Mouse (Mus musculus) yolk sac, embryonic 10.5 days (tissue): ENCODE data around the gene Rbm7.
"Not testable (repeated sequence)": the region's sequence is repeated elsewhere in the genome, so short reads cannot be mapped to it uniquely, and the experiment has no call there.

Experiments
- DNase-seq: peaks from one replicate; pipeline ENCODE4 v3.0.0-alpha.2; 2017; ENCODE audit warnings: low spot score

The Rbm7 gene

DNA sequence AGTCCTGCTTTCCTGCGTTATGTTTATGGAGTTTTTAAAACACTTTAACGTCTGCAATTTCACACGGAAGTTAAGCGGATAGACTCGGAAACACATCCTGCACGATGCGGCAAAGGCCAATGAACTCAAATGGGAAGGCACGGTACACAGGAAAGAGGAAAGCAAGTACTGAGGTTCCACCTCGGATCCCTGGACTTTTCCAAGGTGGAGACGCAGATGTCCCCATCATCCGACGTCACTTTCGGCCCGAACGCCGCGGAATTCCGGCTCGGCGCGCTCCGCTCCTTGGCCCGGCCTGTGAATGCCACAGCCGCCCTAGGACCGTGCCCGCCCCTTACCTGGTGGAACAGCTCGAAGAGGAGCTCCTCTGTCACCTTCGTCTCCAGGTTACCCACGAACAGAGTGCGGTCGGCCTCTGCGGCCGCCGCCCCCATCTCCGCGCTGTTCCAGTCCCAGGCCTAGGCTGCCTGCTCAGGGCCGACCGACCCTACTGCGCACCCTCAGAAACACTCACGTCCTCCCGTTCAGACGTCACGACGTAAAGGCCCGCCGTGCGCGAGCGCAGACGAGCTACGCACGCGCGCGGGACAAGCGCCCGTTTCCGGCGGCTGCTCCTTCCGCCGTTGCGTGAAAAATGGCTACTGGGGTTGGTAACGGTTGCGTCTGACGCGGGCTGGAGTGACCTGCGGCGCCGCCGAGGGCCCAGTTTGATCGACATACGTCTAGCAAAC, at the start of gene Rbm7, which contains the start of gene Gm5617:
Gene Rbm7, minus strand, starts transcription at position 483 of the 731 bp plus-strand sequence.
Gene Gm5617, plus strand, starts transcription at position 626 of the 731 bp plus-strand sequence.
- peak; percentile 92 for DNase-seq

DNA sequence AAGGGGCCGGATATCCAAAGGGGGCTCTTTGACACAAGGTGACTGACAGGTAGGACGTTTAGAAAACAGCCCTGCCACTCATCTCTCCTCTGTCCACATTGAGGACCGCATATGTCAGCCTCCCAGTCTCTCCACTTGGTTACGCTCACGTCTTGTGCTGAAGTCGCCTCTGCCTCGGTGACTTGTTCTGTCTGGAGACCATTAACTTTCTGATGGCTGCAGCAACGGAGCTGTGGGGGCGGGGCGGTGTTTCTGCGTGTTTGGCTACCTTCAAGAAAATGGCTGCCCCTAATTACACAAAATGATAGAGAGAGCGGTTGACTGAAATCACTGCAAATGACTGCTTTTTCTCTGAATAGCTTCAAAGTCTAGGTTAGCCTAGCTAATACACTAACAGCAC, 43.6 kb upstream of the Rbm7 start:
- DNase-seq, result peak; percentile 5

DNA sequence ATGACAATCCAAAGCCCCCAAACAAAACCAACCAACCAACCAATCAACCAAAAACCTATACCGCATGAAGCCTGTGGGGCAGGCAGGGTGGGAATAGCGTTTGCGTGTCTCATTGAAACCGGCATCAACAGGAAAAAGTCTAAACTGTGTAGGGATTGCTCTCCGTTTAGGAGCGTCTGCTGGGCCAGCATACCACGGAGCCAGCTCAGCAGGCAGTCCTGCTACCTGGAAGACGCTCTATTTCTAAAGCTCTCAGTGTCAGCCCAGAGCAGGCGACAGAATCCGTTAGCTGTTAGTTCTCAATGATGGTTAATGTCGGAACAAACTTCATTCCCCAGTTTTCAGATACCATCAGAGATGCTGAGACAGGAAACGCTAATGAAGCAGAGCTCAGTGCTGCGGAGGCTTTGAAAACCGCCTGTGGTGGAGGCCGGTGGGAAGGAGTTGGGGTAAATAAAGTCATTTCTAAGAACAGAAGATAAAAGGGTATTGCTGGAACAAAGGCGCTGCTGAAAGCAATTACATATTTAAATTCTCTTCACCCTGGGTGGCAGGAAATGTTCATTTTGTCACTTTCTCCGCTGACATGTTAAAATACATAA, 43.0 kb upstream of the Rbm7 start:
- DNase-seq, result peak; percentile 2

DNA sequence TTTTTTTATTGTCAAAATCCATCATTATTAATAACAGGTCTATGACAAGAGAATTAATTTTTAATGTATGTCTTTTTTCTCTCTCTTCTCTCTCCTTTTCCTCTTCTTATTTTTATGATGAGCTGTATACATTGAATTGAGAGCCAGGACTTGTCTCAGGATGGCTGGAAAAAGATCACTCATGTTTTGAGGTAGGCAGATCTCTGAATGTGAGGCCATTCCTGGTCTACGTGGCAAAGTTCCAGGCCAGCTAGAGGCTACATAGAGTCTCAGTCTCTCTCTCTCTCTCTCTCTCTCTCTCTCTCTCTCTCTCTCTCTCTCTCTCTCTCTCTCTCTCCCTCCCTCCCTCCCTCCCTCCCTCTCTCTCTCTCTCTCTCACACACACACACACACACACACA, 42.5 kb upstream of the Rbm7 start:
- DNase-seq, result not testable (repeated sequence)

DNA sequence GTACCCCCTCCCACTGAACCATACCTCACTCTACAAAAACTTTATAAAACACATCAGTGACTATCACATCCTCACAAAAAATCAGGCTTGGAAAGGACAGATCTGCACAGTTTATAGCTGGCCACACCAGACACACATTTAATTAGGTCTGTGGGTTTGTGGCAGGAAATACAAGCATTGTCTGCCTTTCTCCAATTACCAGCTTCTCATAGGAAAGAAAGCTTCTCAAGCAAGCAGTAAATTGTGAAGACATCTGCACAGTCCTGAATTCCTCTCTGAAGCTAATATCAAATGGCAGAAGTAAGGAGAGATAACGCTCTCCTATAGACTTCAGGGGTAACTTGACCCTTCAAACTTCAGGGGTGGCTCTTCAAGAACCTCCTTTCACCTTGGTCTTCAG, 41.3 kb upstream of the Rbm7 start:
- no peak for DNase-seq

DNA sequence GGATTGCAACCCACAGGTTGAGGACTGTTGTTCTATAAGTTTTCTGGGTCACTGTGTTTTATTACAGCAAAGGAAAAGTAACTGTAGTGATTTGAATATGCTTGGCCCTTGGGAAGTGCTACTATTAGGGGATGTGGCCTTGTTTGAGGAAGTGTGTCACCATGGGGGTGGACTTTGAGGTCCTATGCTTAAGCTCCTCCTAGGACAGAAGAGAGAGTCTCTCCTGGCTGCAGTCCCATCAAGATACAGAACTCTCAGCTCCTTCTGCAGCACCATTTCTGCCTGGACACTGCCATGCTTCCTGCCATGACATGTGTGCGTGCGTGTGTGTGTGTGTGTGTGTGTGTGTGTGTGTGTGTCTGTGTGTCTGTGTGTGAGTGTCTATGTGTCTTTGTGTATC, 37.6 kb upstream of the Rbm7 start:
- DNase-seq, result no peak

DNA sequence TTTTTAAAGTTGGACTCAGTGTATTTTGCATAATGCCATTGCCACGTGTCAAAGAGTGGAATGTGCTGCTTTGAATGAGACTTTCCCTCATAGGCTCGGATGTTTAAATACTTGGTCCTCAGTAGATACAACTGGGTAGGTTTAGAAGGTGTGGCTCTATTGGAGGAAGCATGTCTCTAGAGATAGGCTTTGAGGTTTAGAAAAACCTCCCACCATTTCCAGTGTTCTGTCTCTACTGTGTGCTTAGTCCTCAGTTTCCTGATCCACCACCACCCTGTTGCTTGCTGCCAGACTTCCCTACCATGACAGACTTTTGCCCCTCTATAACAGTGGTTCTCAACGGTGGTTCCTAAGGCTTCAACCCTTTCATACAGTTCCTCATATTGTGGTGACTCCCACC, 37.1 kb upstream of the Rbm7 start:
- no peak for DNase-seq

DNA sequence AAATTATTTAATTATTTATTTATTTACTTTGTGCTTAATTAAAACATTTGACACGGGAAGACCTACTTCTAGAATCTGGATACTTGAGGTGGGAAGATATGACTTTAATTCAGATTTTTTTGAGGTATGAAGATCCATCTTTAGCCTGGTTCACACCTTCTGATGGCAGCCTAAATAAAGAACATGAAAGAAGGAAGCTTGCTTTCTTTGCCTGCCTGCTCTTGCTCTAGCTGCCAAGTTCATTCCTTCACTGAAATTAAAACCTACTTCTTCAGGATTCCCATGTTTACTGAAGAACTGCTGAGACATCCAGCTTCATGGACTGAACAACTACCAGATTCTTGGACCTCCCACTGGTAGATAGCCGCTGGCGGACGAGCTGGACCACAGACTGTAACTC, 36.2 kb upstream of the Rbm7 start:
- DNase-seq, result no peak

DNA sequence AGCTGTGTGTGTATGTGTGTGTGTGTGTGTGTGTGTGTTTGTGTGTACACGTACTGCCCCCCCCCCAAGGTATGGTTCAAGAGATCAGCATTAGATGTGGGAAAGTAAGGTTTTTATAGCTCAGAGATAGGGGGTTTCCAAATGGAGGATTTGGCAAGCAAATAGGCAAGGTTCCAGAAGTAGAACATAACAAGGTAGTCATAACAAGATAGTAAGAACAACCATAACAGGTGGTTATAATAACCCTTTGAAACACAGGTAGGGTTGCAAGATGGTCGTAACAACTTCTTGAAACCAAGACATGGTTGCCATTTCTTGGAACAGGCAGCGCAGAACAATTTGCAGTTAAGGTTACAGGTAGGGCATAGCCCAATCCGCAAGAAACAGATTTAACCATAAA, 31.4 kb upstream of the Rbm7 start:
- DNase-seq, result no peak

DNA sequence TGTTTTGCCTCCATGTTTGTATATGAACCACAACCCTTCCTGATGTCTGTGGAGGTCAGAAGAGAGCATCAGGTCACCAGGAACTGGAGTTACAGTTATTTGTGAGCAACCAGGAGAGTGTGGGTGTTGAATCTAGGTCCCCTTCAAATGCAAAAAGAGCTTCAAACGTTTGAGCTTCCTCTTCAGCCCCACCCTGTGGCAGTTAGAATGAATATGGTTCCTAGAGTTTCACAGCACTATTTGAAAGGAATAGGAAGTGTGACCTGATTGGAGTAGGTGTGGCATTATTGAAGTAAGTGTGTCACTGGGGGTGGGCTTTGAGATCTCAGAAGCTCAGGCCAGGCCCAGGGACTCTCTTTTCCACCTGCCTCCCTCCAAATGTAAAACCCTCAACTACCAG, 30.5 kb upstream of the Rbm7 start:
- DNase-seq, result no peak

DNA sequence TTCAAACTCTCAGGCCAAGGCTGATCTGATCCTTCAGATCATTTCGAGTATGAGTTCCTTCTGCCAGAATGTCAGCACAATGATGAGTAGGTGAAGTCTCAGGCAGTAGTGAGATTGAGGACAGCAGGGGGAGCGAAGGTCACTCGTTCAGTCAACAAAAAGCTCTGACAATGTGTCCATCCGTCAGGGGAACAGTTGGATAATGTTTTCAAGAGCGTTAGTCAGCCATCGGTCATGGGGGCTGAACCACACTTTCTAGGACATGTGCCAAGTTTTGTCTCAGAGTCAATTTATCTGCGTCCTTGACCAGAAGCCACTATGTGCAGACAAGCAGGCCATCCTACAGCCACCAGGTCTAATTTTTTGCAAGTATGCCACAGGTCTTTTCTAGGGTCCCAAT, 25.3 kb upstream of the Rbm7 start:
- not testable (repeated sequence) for DNase-seq

DNA sequence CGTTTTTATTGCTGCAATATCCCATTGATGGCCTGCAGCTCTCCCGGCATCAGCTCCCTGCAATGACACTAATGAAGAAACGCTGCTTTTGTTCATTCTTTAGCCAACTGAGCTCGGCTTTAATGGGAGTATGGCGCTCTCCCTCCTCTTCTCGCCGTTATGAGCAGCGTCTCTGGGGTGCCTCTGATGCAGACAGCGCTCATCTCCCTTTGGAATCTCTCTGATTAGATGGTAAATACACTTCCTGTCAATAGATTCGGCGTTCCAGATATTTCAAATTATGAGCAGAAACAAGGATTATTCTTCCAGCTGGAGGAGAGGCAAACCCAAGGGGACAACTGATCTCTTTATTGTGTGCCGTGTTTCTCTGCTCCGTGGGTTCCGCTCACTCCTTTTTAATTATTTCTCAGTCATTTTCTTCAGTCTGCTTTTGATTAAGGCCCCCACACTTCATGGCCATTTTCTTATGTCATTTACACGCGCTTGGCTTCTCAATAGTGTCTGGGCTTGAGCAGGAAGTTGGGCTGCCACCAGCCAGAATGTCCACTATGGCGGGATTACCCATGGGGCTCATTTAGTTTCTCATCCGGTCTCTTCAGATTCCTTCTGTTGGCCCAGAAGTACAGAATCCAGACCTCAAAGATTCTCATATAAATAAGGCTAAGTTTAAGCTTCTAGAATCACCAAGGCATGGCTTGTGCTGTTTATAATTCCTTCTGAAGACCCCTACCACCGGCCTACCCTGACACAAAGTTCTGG, 22.5 kb upstream of the Rbm7 start:
- DNase-seq, result no peak

DNA sequence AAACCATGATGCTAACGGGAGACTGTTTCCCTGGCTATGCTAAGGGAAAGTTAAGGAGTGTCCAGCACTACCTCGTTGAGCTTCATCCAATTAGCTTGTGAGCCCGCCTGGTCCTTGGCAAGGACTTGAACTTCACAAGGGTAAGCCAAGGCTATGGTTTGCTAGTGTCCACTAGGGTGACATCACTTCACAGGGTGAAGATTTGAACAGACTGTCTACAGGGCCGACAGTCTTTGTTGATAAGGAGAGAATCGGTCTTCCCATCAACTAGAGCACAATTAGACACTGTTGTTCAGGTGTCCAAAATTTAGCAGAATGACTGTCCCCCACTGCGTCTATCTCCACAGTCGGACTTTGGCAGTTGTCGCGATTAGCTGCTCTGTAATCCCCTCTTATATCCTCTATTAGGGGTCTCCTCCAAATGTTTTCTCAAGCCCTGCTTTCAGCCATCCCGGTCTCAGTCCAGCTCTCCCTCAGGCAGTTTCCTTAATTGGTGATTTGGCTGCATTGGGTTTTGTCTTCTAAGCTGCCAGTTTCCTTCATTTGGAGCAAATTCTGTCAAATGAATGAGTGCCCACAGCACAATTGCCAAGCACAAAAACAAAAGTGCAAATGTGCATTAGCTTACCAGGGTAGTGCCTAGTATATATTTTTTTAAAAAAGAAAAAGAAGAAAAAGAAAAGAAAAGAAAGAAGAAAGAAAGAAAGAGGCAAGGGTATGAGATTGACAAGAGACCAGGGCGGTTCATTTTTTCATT, 21.7 kb upstream of the Rbm7 start:
- no peak for DNase-seq

DNA sequence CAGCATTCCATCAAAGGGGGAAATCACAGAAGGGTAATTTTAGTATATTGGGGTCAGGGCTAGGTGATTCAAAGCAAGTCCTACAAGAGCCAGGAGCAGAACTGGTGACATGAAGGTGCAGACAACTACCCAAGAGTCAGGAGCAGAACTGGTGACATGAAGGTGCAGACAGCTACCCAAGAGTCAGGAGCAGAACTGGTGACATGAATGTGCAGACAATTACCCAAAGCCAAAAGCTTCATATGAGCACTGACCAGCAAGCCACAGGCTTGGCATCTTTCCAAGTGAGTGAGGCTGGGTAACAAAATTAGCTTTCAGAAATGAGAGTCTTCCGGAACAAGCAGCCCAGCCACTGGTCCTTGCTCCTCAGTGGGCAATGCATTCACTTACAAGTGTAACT, 20.2 kb upstream of the Rbm7 start:
- DNase-seq, result no peak

DNA sequence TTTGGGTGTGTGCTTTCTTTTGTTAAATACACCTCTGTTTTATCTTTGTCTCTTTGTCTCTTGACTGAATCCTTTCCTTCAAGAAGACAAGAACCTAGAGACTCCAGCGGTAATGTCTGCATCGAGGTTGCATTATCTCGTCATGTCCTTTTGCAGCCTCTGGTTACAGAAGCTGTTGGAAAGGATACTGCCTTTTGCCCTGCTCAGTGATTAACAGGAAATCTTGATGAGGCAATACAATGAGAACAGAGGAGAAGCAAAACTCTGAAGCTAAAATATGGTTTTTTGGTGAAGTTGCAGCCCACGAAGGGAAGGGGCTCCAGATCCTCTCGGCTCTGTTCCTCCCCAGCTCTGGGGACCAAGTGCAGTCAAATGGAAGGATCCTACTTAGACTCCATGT, 15.0 kb upstream of the Rbm7 start:
- DNase-seq, result no peak

DNA sequence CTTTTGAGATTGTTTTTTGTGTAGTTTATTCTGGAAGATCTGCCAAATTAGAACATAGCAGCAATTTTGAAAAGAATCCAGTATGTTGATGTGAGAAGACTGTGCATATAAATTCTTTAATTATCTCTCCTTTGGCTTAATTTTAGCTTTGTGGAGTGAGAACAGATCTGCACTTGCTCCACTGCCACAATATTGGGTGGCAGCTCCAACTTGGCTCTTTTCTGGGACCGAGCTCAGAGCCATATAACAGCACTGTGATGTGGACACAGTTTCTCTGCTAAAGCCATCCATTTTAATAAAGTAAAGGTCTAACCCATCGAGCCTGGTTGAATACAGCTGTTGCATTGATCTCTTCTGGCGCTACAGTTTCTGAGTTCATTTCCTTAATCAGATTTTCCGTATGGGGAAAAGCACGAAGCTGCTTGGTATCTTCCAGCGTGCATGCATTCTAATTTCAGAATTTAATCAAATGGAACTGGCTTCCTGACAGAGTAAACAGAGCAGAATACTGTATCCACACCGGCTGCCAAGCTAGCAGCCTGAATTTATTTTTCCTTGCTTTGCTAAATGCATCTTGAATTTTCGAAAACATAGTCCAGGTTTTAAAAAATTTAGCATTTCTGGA, 9.8 kb upstream of the Rbm7 start:
- DNase-seq, result no peak

DNA sequence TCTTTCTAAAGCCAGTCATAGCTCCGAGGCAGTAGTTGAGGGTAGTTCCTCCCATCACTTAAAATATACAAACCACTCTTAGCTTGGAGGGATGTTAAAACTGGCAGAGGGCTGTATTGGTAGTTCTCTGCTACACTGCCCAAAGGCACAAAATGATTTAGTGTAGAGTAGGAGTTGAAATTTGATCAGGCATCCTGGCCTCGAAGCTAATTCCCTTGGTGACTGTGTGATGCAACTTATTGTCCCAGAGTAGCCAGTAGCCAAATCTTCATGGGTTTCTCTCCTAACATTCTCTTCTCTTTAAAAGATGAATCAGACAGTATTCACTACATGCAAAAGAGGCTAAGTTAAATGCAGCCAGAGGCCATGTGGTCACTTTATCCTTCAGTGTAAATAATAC, 7.9 kb upstream of the Rbm7 start:
- no peak for DNase-seq

DNA sequence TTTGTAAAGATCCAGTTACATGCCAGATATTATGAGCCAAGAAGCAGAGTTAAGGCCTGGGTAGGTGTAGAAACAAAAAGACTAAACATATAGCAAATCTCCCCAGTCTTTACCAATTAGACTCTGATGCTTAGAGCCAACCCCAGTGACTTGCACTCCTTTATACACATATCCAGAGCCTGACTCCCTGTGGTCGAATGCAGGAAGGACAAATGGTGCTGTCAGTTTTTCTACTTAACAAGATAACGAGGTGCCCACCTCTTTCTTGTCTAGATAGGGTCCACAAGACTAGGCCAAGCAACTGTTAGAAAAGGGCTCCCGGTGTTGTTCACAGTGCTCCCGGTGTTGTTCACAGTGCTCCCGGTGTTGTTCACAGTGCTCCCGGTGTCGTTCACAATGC, 6.1 kb upstream of the Rbm7 start:
- no peak for DNase-seq

DNA sequence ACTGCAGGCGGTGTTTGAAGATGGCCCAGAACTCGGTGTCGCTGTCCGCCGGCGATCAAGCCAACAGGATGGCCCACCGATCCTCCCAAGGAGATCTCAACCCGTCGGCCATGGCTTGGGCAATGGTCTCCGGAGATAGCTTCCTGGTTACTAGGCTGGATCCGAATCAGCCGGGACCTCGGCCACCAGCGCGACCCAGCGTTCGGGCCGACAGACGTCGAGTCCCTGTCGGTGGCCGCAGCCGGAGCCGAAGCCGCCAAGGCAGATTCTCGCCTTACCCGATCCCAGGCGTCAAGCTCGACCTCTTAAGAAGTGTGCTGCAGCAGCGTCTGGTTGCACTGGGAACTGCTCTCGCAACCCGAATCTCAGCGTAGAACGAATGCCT, 441 bp upstream of the Rbm7 start:
- no peak for DNase-seq

DNA sequence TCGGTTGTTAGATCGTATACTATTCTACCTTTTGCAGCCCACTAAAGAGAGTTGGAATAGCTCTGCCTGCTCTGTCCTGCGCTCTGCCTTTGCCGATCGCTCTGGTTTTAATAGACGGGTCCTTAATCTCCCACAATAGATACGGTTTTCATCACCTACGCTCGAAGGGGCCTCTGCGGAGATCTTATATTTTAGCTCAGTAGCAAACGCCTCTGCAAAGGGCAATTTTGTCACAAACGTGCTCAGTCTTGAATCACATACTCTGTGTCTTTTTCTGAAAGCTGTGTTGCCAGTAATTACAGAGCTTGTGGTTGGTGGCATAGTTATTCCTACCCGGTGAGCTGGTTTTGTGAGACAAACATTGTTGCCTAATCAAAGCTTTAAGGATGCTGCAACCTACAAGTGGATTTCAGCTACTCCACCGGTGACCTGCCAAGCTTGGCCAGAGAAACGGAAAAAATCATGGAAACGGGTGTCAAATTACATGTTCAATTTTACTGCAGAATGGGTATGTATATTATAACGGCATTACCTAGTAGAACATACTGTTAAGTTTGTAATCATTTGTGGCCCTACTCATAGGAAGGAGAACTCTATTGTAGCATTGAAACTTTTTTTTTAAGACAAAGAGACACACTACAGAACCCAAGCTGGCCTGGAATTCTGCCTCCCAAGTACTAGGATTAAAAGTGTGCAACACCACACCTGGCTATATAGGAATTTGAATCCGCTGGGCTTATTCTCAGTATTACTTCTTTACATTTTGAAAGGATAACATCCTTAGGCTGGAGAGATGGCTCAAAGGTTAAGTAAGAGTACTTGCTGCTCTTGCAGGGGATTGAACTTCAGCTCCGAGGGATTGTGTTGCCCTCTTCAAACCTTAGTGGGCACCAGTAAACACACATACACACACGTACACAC, 13.6 kb downstream of the Rbm7 start:
- DNase-seq, result no peak
